Mouse (Mus musculus): Measurements from ENCODE around the gene Plin1. TPM values are rescaled to one million over a fixed set of nuclear protein-coding genes. Genes with fewer than 3 reads are reported as not detected.

The Plin1 gene
- polyA plus RNA-seq (2012; rRNA removed), result 0.14 and 0.25 TPM in 2 replicates

DNA sequence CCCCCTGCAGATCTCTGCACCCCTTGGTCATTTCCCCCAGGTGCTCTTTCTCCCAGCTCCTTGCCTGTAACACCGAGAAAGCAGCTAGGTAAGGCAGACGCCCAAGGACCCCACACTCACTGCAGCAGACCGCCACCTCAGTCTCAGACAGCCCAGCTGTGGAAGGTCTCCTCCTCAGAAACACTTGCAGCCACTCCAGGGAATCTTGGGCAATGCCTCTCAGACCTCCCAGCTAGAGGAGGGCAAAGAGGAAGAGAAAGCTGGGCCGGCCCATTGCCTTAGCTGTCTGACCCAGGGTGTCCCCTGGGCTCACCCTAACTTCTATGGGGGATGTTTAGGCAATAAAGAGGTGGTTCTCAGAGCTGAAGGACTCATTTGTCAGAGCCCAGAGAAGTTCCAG lies at the start of gene Plin1:
Gene Plin1 (minus strand): TSS at position 282 of the 400 bp plus-strand sequence.
- DNase-seq (ENCODE audit: extremely low spot score in 1 of 2, low spot score in 1 of 2), result no peak

DNA sequence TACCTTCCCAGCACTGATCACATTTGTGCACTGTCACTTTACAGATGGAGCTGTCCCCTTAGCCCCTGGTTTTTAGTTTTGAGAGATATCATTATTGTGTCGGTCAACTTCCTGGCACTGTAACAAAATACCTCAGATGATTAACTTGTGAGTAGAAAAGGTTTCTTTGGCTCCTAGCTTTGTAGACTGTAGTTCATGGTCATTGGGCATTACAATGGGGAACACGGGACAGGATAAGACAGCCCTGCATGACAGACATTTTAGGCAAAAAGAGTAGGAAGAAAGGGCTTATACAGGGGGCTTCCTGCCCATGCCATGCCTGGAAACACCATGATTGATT lies 49.8 kb upstream of the Plin1 start:
- DNase-seq (ENCODE audit: extremely low spot score in 1 of 2, low spot score in 1 of 2), result no peak

DNA sequence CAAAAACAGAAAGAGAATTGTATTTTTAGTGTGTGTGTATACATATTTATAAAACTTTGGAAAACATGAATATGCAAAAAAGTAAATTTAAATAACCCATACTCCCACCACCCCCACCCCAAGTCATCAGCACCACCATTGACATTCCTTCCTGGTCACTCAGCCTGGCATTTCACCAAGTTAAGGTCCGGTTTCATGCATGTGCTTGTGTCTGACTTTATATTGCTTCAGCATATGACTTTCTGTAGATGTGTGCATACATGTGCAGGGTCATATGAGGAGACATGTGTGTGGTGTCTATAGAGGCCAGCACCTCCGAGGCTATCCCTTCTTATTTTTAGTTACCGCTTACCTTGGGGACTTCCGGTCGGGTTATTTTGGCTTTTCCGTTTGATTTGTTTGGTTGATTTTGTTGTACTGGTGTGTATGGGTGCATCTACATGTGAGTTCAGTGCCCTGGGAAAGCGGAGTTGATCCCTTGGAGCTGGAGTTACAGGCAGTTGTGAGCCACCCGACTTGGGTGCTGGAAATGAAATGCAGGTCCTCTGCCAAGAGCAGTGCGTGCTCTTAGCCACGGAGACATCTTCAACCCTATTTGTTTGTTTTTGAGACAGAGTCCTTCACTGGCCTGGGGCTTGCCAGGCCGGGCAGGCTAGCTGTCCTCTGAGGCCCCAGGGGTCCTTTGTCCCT lies 49.3 kb upstream of the Plin1 start:
- no peak for DNase-seq (ENCODE audit: extremely low spot score in 1 of 2, low spot score in 1 of 2)

DNA sequence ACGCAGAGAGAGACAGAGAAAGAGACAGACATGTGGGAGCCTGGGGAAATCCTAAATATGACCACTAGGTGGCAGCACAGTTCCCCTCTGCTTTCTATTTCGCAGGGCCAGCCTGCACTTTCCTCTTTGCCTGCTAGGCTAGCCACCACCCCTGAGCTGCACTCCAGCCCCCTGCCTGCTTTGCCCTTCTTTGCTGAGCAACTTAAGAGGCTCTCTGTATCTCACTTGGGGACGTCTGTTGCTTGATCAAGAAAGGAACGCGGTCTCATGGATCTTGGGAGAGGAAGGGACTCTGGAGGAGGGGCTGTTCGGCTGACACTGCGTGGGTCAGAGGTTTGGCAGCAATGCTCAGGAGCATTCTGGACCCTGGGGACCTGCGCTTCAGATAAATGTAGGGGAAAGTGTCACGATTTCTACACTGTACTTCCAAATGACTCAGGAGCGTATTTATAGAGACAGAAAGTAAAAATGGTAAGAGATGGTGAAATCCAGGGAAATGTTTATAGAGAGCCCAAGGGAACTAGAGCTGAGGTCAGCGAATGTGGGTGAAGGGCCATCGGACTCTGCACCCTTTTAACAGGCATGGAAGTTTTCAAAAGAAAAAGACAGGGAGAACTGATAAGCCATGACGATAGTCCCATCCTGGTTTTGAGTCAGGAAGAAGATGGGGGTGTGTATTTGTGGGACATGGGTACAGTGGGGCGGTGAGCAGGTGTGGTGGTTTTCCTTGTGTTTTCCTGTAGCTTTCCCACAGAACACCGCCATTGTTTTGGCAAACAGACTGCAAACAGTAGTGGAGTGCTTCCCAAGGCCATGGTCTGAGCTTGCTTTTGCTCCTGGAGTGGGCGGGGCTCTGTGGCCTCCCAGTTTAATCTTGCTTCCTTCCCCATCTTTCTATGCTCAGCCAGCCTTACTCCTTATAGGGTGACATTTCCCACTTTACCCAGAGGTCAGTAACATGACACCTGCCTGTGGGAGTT lies 48.2 kb upstream of the Plin1 start:
- DNase-seq (ENCODE audit: extremely low spot score in 1 of 2, low spot score in 1 of 2), result peak; percentile 45 to 89

DNA sequence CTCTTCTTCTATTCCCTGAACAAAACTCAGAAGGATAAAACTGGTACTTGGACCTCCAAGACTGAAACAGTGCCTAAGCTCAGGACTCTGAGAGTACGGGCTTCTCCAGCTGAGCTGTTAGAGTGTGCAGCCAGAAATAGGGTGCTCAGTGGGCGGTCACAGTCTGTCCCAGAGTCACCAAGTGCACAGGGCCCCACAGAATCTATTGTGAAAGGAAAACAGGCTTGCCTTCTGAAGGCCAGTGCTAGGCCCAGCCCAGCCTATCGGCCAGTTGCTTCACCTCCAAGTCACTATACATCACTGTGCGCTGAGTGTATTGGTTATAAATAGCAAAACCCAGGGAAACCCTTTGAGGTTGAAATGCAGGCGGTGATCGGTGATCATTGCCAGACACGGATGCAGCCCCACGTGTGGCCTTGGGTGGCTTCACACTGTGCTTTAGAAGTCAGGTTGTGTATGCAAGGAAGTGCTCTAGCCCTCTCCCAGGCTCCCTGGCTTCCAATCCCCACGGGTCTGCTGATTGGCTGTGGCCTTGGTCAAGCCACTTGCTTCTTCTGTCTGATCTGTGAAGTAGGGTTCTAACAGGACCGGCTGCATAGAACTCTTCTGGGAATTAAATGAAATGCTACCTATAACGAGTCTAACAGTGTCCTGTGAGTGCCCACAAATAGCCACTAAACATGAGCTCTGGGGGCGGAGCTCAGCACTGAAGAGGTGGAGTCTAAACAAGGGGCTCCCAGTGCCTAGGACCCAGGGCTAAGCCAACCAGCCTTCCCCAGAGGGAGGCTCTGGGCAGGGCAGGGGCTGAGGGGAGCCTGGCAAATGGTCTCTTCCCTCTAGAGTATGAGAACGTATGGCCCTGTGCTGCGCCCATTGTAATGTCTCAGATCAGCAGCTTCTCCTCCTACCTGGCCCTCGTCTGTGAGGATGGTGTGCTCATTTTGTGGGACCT lies 39.1 kb upstream of the Plin1 start:
- DNase-seq (ENCODE audit: extremely low spot score in 1 of 2, low spot score in 1 of 2), result peak; percentile 19 to 61

DNA sequence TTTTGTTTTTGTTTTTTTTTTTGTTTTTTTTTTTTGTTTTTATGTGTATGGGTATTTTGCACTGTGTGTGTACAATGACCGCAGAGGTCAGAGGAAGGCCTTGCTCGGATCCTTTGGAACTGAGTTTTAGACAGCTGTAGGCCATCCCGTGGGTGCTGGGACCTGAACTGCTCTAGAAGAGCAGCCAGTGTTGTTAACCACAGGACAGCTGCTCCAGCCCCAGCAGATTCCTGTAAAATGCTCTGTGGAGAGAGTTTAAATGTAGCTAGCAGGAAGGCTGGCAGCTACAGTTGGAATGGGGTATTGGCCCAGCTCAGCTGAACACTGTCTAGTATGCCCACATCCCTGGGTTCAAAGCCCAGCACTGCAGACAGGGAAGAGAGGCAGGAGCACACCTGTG lies 37.0 kb upstream of the Plin1 start:
- no peak for DNase-seq (ENCODE audit: extremely low spot score in 1 of 2, low spot score in 1 of 2)

DNA sequence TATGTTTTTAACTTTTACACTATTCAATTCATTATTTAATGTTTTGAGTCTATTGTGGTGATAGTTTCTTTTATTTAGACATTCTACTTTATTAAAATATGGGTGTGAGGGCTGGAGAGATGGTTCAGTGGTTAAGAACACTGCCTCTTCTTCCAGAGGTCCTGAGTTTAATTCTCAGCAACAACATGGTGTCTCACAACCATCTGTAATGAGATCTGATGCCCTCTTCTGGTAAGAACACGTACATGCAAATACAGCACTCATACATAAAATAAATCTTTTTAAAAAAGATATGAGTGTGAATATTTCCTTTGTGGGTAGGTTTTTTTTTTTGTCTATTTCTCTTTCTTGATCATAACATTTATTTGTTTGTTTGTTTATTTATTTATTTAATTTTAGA lies 33.3 kb upstream of the Plin1 start:
- DNase-seq (ENCODE audit: extremely low spot score in 1 of 2, low spot score in 1 of 2), result no peak

DNA sequence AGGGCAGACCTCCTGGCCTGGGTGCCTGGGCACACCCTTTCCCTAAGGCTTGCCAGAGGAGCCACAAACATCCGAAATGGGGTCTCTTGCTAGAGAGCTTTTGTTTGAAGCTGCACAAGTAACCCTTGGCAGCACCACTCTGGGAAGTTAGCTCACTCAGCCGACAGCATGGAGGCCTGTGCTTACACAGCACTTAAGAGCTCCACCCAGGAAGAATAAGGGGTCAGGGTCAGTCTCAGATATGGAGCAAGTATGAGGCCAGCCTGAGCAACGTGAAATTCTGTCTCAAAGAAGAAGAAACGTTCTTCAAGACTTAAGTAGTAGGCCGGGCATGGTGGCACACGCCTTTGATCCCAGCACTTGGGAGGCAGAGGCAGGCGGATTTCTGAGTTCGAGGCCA lies 29.4 kb upstream of the Plin1 start:
- DNase-seq (ENCODE audit: extremely low spot score in 1 of 2, low spot score in 1 of 2), result no peak

DNA sequence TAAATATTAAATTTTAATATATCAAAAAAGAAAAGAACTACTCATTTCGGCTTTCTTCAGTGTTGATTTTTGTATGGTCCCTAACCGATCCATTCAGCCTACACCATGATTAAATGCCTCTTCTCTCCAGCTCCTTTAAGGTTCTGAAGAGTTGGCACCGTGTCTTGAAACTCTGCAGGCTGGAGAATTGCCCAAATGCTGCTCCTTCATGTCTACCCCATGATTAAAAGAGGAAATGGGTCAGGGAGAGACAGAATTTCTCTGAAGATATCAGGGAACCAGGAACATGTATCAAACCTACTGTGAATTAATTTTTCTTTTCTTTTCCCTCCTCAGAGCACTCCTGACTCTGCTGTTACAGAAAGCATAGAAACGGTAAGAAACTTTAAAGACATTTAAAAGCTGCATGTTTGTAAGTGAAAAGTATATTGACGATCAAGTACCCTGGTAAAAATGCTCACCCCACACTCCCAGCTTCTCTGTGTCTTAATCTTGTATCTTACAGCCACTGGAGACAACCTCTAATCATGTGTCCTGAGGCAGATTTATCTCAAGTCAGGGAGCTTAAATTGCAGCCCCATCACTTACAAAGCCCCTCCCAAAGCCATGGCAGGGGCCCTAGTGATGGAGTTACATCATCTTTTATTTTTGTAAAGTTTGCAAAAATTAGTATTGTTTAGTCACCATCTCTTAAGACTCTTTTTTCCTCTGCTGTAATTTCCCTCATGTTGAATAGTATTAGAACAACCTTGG lies 28.6 kb upstream of the Plin1 start:
- no peak for DNase-seq (ENCODE audit: extremely low spot score in 1 of 2, low spot score in 1 of 2)

DNA sequence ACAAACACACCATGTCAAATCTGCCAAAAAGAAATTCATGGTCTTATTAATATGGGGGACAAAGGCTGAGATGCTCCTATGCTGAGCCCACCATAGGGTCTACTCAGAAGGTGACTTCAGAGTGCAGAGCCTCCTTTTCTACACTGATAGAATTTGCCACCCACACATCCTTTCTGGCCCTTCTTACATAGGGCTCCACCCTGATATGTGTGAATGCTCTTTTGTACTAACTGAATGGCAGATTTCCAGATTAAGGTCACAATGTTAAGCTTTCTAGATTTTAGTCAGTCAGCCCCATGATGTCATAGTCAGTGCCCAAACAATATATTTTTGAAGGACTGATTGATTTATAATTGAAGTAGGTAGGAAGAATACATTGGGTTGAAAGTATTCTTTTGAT lies 27.1 kb upstream of the Plin1 start:
- DNase-seq (ENCODE audit: extremely low spot score in 1 of 2, low spot score in 1 of 2), result no peak

DNA sequence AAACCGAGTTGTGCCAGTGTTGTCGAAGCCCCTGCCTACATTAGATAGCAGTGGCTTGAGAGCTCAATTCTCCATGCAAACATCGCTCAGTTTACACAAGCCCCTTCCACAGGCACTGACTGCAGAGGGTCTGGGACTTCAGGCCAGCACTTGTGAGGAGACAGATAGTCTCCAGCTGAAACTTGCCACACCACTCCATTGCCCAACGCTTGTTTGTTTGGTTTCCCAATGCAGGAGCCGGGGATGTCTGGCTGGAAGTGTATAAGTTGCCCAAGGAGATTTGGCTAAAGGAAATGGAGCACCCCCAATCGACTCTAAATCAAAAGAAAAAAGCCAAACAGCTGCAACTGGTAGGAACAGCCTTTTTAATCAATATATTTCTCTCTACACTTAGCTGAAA lies 25.5 kb upstream of the Plin1 start:
- DNase-seq (ENCODE audit: extremely low spot score in 1 of 2, low spot score in 1 of 2), result no peak

DNA sequence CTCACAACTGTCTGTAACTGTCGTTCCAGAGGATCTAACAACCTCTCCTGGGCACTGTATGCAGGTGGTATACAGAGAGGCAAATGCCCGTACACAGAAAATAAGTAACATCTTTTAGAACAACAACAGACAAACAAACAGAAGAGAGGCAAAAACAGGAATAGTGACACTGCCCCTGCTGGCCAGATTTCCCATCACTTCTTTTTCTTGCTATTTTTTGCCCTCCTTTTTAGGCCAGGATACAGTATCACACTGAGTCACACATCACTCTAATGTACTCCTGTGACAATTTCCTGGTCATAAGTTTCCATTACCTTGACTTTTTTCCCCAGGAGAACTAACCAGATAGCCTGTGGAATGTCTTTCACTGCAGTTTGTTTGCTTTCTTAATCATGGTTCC lies 23.6 kb upstream of the Plin1 start:
- DNase-seq (ENCODE audit: extremely low spot score in 1 of 2, low spot score in 1 of 2), result no peak

DNA sequence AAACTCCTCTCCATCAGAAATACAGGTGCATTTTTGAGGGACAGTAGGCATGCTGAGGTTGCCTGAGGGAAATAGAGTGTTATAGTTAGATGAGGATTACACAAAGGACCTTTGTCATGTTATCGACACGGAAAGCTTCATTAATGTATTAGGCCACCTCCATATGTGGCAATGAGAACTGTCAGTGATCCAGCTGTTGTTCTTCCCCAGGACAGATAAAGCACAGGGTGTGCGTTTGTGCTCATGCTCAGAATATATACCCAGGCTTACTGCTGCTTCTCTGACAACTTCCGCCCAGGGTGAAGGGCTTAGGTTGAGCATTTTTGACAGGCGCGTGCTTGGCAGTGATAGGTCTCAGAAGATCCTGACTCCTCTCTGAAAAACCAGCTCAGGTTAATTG lies 16.8 kb upstream of the Plin1 start:
- DNase-seq (ENCODE audit: extremely low spot score in 1 of 2, low spot score in 1 of 2), result no peak

DNA sequence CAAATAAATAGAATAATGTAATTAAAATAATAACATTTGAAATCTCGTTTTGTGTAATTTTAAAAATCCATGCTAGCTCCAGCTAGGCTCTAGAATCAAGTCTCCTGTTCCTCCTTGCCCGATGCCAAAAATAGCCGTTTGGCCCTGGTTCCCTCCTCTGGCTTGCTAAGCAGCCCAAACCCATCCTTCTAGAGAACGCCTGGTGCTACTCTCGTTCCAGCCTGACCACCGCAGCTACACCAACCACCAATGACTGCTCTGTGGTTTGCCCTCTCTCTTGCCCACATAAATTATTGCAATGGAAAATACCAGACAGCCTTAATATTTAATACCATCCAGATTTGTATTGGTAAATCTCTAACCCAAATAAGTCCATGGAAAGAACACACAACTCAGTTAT lies 15.0 kb upstream of the Plin1 start:
- no peak for DNase-seq (ENCODE audit: extremely low spot score in 1 of 2, low spot score in 1 of 2)

DNA sequence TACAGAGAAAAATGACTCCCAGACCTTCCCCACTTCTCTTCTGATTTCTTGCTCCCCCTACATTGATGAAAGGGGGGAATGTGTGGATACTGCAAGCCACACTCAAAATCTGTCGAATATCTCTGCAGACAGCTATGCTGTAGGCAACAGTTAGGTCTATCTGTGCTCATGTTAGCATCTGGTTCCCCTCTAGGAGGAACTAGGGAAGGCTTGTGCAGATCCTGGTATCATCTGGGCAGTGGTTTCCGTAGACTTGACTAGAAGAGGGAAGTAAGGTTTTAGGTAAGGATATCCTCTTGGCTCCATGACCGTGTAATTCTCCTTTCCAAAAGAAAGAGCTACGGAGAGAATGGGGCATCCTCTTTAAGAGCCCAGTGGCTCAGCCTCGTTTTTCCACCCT lies 11.9 kb upstream of the Plin1 start:
- no peak for DNase-seq (ENCODE audit: extremely low spot score in 1 of 2, low spot score in 1 of 2)

DNA sequence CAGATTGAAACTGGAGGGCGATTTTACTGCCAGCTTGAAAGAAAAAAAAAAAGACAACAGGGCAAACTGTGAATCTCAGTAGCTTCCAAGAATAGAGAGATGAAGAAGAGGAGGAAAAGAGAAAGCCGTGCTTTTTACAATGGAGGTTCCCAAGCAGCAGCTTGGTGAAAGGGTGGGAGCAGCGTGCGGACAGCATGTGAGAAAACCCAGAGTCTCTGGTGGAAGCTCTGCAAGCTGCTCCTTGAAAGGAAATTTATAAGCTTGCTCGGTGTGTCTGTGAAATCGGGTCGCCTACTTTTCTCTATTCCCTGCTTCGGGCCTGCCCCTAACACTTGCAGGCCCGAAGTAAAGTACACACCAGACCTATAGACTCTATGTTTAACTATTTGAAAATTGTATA lies 11.3 kb upstream of the Plin1 start:
- peak in 1 of 2 experiments; percentile 54 for DNase-seq (ENCODE audit: extremely low spot score in 1 of 2, low spot score in 1 of 2)

DNA sequence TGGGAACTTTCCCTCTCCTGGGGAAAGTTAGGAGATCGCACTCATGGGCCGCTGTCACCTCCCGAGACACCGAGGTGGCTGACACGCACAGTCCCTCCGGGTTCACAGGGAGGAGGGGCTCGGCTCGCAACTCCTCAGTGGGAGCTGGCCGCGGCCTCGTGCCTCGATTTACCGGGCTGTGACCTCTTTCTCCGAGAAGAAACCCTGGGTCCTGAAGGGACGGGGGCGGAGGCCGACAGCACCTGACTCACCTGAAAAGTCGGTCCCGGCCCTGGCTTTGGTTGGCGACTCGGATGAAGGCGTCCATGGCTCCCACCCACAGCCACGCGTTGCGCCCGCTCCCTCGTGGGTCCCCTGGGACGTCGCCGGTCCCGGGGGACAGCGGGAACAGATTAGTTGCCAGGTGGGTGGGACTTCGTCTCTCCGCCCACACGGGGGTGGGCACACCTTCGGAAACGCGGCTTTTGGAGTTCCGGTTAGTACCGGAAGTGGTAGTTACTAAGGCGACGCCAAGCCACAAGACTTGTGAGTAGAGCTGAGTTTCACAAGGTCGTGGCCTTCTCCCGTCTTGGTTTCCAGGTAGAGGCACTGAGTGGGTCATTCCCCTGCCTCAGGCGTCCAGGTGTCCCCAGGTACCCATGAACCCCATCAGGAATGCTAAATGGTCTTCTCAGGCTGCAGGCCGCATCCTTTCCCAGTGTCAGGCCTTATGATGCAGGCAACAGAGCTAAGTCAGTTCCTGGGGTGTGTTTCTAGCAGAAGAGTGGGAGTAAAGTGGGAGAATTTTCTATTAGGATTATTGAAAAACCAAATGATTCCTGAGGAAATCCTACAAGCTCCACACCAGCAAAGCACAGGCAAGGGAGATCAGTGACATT lies 10.2 kb upstream of the Plin1 start, which contains the start of the genes Pex11a and Wdr93:
Gene Pex11a (minus strand): TSS at position 473 of the 878 bp plus-strand sequence.
Gene Wdr93 (plus strand): TSS at position 505 of the 878 bp plus-strand sequence.
- peak; percentile 69 to 82 for DNase-seq (ENCODE audit: extremely low spot score in 1 of 2, low spot score in 1 of 2)

DNA sequence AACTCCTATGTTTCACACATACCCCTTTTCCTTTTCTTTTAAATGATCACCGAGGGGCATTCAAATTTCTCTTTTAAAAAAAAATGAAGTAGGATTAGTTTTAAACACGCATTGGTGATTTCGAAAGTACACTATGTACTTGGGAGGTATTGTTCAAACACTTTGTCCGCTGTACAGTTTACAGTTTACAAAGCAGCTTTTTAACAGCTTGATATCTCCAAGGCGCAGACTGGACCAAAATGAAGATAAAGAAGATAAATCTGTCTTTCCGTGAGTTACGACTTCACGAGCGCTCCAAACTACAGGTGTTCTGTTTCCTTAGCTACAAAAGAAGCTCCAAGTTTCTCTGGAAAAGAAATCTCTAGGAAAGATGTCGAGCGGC lies 9.6 kb upstream of the Plin1 start:
- no peak for DNase-seq (ENCODE audit: extremely low spot score in 1 of 2, low spot score in 1 of 2)

DNA sequence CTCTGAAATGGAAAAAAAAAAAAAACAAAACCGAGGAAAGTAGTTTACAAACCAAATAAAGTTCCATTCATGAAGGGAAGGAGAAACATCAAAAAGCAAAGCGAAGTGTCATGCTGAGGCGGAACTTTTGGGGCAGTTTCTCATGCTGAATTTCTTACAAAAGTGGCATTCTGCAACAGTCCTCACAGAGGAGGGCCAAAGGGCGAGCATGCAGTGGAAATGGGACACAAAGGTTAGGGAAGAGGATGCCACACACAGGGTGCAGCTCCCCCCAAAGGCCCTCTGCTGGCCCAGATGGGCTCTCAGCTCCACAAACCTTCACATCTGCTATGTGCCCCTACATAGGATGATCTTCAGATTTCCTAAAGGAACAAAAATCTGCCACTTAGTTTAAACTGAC lies 7.6 kb upstream of the Plin1 start:
- DNase-seq (ENCODE audit: extremely low spot score in 1 of 2, low spot score in 1 of 2), result no peak

Measured in frontal cortex, adult 2 months (tissue).